8 mouse cellular contexts compared by ENCODE assay signal in the genomic region with DNA sequence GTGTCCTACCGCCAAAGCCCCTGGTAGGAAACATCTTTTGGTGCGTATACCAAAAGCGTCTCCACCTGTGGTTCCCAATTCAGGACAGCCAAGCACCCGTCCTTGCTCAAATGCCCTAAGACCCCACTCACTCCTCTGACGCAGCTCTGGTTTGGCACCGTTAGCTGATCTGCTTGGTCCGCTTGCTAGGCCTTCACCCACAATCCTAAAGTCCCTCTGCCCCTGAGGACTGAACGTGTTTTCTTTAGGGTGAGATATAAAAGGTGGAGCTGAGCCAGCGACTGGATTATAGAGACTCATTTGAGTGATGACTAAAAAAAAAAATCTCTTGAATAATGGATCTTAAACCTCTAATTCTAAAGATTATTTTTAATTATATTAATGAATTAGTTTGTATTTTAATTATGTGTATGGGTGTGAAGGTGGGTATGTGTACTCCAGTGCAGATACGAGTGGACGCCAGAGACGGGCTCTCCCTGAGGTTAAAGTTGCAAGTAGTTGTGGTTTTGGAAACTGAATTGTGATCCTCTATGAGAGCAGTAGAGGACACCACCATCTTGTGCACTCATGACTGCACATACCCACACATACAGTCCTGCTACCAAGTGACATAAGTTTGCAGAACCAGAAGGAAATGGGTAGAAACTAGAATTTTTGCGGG. TPM values are rescaled to one million over a fixed set of nuclear protein-coding genes. Genes with fewer than 3 reads are reported as not detected.
DNase-seq lines count a peak whose midpoint lies in the region; ATAC-seq and TF ChIP-seq lines count a peak whose summit lies in the region.

No protein-coding gene starts in this region.

- no peaks in the 10 kb centered on the region for H3K27me3 ChIP-seq in heart, embryonic 12.5 days (replicated peaks)
- no peaks in the 10 kb centered on the region for H3K27me3 ChIP-seq in E14TG2a.4 (ENCODE audit: insufficient read depth, low read length)
- H3K27me3 ChIP-seq in forebrain, embryonic 11.5 days (ENCODE audit: control insufficient read depth, insufficient read depth, low read length) = no peaks in the 10 kb centered on the region
- H3K27me3 ChIP-seq in liver, embryonic 14.5 days (ENCODE audit: control insufficient read depth, insufficient read depth, low read length) = no peaks in the 10 kb centered on the region

- peak overlapping the region; percentile 77 for H3K9ac ChIP-seq in heart, embryonic 12.5 days
- H3K9ac ChIP-seq in forebrain, embryonic 11.5 days (ENCODE audit: low read length) = peak overlapping the region; percentile 77
- H3K9ac ChIP-seq in liver, embryonic 14.5 days (replicated peaks) = peak overlapping the region; percentile 71

- peak overlapping the region; percentile 6; the same call in 1 of the 2 replicates for H3K27ac ChIP-seq in heart, embryonic 12.5 days (ENCODE audit: poor library complexity, severe bottlenecking)
- peak overlapping the region; percentile 81; the same call in 1 of the 2 replicates for H3K27ac ChIP-seq in forebrain, embryonic 11.5 days (ENCODE audit: low read depth, low read length)
- peak overlapping the region; percentile 51 for H3K27ac ChIP-seq in liver, embryonic 14.5 days

- WGBS in heart, embryonic 12.5 days = 25% methylated on average over 13 of the region's 13 CpGs
- WGBS in forebrain, embryonic 11.5 days = 24% methylated on average over 13 of the region's 13 CpGs
- 16% methylated on average over 13 of the region's 13 CpGs for WGBS in liver, embryonic 14.5 days (ENCODE audit: insufficient replicate concordance)

- peak; percentile 3 for ATAC-seq in heart, embryonic 12.5 days (ENCODE audit: insufficient number of reproducible peaks, low FRiP score)
- peak; percentile 36 for ATAC-seq in forebrain, embryonic 11.5 days (replicated peaks; ENCODE audit: low FRiP score)
- ATAC-seq in liver, embryonic 14.5 days (ENCODE audit: insufficient read depth) = no peak
- no peak for ATAC-seq in cerebellum, adult (ENCODE audit: insufficient number of reproducible peaks, low FRiP score, low TSS enrichment)

- no peak for TF ChIP-seq EP300 in liver, embryonic 14.5 days (IDR thresholded peaks at IDR 0.05; ENCODE audit: low read depth)

- H3K4me2 ChIP-seq in heart, embryonic 12.5 days = peak overlapping the region; percentile 88
- peak overlapping the region; percentile 84 for H3K4me2 ChIP-seq in forebrain, embryonic 11.5 days (ENCODE audit: low read depth, low read length, severe bottlenecking)
- H3K4me2 ChIP-seq in liver, embryonic 14.5 days (ENCODE audit: low read depth) = peak overlapping the region; percentile 85

- H3K4me3 ChIP-seq in heart, embryonic 12.5 days = peak overlapping the region; percentile 69
- H3K4me3 ChIP-seq in E14TG2a.4 (replicated peaks; ENCODE audit: low read length) = peak overlapping the region; percentile 94
- H3K4me3 ChIP-seq in forebrain, embryonic 11.5 days (ENCODE audit: low read depth, low read length) = peak overlapping the region; percentile 79
- peak overlapping the region; percentile 72 to 81 for H3K4me3 ChIP-seq in liver, embryonic 14.5 days (ENCODE audit: insufficient read depth in 1 of 2, low read depth in 2 of 2, low read length in 2 of 2)

- no peaks in the 10 kb centered on the region for H3K9me3 ChIP-seq in heart, embryonic 12.5 days (replicated peaks)
- H3K9me3 ChIP-seq in E14TG2a.4 (ENCODE audit: low read length) = no peaks in the 10 kb centered on the region
- no peaks in the 10 kb centered on the region for H3K9me3 ChIP-seq in forebrain, embryonic 11.5 days (ENCODE audit: control insufficient read depth, low read length)
- H3K9me3 ChIP-seq in liver, embryonic 14.5 days (ENCODE audit: control insufficient read depth, low read length) = no peaks in the 10 kb centered on the region

- H3K4me1 ChIP-seq in heart, embryonic 12.5 days (replicated peaks) = peaks cover 17% of the 10 kb centered on the region
- peaks cover 29% of the 10 kb centered on the region for H3K4me1 ChIP-seq in E14TG2a.4 (replicated peaks; ENCODE audit: low read depth, low read length)
- peaks cover 4% of the 10 kb centered on the region for H3K4me1 ChIP-seq in forebrain, embryonic 11.5 days (replicated peaks; ENCODE audit: control insufficient read depth, insufficient read depth, low read length)
- H3K4me1 ChIP-seq in liver, embryonic 14.5 days (replicated peaks; ENCODE audit: control insufficient read depth in 2 of 2, insufficient read depth in 2 of 2, low read length in 1 of 2) = peaks cover 0 to 11% of the 10 kb centered on the region in 2 experiments

- H3K36me3 ChIP-seq in heart, embryonic 12.5 days = peaks cover 5% of the 10 kb centered on the region; the same call in 1 of the 2 replicates
- H3K36me3 ChIP-seq in E14TG2a.4 (ENCODE audit: insufficient read depth, low read length) = peaks cover 29% of the 10 kb centered on the region
- H3K36me3 ChIP-seq in forebrain, embryonic 11.5 days (ENCODE audit: control insufficient read depth, insufficient read depth, low read length) = no peaks in the 10 kb centered on the region; the same call in 1 of the 2 replicates
- H3K36me3 ChIP-seq in liver, embryonic 14.5 days (replicated peaks; ENCODE audit: control insufficient read depth, insufficient read depth, low read depth) = no peaks in the 10 kb centered on the region

- no peak for TF ChIP-seq CTCF in E14TG2a.4 (conservative IDR thresholded peaks at IDR 0.05; ENCODE audit: low read length)
- no peak for TF ChIP-seq CTCF in liver, embryonic 14.5 days (IDR thresholded peaks at IDR 0.05; ENCODE audit: low read depth)

- no peak for DNase-seq in heart, postnatal 4 days
- no peak for DNase-seq in forebrain, embryonic 11.5 days (ENCODE audit: low spot score)
- peak in 1 of 3 experiments; percentile 9 for DNase-seq in liver, embryonic 14.5 days (ENCODE audit: low read depth in 3 of 3, low spot score in 3 of 3)
- DNase-seq in right cerebral cortex, postnatal 36 days (ENCODE audit: low spot score in 2 of 2) = no peak
- no peak for DNase-seq in testis, postnatal 10 days (ENCODE audit: low spot score)

RNA-seq across cellular contexts. Expression of a gene that starts 0.9 kb away (rescaled TPM):
- polyA plus RNA-seq in heart, embryonic 12.5 days (2016; fragmentation: Nextera tagmentation; extraction: Ambion mirVana) = 34.4 and 34.8 TPM in 2 replicates
- 10 to 100 TPM; 22.4 to 24.3 TPM for total RNA-seq in heart, postnatal 4 days (2021)
- 50.4 and 52.4 TPM in 2 replicates for polyA plus RNA-seq in forebrain, embryonic 11.5 days (2014; fragmentation: Nextera tagmentation; extraction: Ambion mirVana)
- 12.8 and 16.2 TPM in 2 replicates for polyA plus RNA-seq in liver, embryonic 14.5 days (2012; rRNA removed)
- 9.9 and 10.2 TPM in 2 replicates for polyA plus RNA-seq in liver, embryonic 14.5 days (2014; fragmentation: Nextera tagmentation; extraction: Ambion mirVana)

RNA-seq across cellular contexts. Expression of a gene that starts 26.3 kb away (rescaled TPM):
- 92.3 and 97.3 TPM in 2 replicates for polyA plus RNA-seq in heart, embryonic 12.5 days (2016; fragmentation: Nextera tagmentation; extraction: Ambion mirVana)
- total RNA-seq in heart, postnatal 4 days (2021) = 10 to 100 TPM; 50.7 to 51.3 TPM
- 120 and 137 TPM in 2 replicates for polyA plus RNA-seq in forebrain, embryonic 11.5 days (2014; fragmentation: Nextera tagmentation; extraction: Ambion mirVana)
- polyA plus RNA-seq in liver, embryonic 14.5 days (2012; rRNA removed) = 28.8 and 33.0 TPM in 2 replicates
- 51.8 and 52.1 TPM in 2 replicates for polyA plus RNA-seq in liver, embryonic 14.5 days (2014; fragmentation: Nextera tagmentation; extraction: Ambion mirVana)

RNA-seq across cellular contexts. Expression of a gene that starts 32.8 kb away (rescaled TPM):
- polyA plus RNA-seq in heart, embryonic 12.5 days (2016; fragmentation: Nextera tagmentation; extraction: Ambion mirVana) = not detected in 2 replicates
- not detected for total RNA-seq in heart, postnatal 4 days (2021)
- not detected in 2 replicates for polyA plus RNA-seq in forebrain, embryonic 11.5 days (2014; fragmentation: Nextera tagmentation; extraction: Ambion mirVana)
- polyA plus RNA-seq in liver, embryonic 14.5 days (2012; rRNA removed) = 0.02 TPM in 1 of 2 replicates, not detected in the other
- not detected in 2 replicates for polyA plus RNA-seq in liver, embryonic 14.5 days (2014; fragmentation: Nextera tagmentation; extraction: Ambion mirVana)

RNA-seq across cellular contexts. Expression of a gene that starts 42.2 kb away (rescaled TPM):
- polyA plus RNA-seq in heart, embryonic 12.5 days (2016; fragmentation: Nextera tagmentation; extraction: Ambion mirVana) = 2.0 and 3.7 TPM in 2 replicates
- not detected for total RNA-seq in heart, postnatal 4 days (2021)
- polyA plus RNA-seq in forebrain, embryonic 11.5 days (2014; fragmentation: Nextera tagmentation; extraction: Ambion mirVana) = 2.0 TPM in 1 of 2 replicates, not detected in the other
- polyA plus RNA-seq in liver, embryonic 14.5 days (2012; rRNA removed) = 9.1 and 9.7 TPM in 2 replicates
- 4.5 and 7.8 TPM in 2 replicates for polyA plus RNA-seq in liver, embryonic 14.5 days (2014; fragmentation: Nextera tagmentation; extraction: Ambion mirVana)

RNA-seq across cellular contexts. Expression of a gene that starts 48.5 kb away (rescaled TPM):
- polyA plus RNA-seq in heart, embryonic 12.5 days (2016; fragmentation: Nextera tagmentation; extraction: Ambion mirVana) = 44.1 and 48.3 TPM in 2 replicates
- total RNA-seq in heart, postnatal 4 days (2021) = 10 to 100 TPM; 25.2 to 27.6 TPM
- polyA plus RNA-seq in forebrain, embryonic 11.5 days (2014; fragmentation: Nextera tagmentation; extraction: Ambion mirVana) = 74.1 and 81.6 TPM in 2 replicates
- 35.8 and 45.7 TPM in 2 replicates for polyA plus RNA-seq in liver, embryonic 14.5 days (2012; rRNA removed)
- 39.3 and 42.0 TPM in 2 replicates for polyA plus RNA-seq in liver, embryonic 14.5 days (2014; fragmentation: Nextera tagmentation; extraction: Ambion mirVana)

Comparison
In these comparisons a context has a peak if more than half of its experiments do, and no peak if none do; other contexts are left out.
1. ATAC-seq: peak in heart, embryonic 12.5 days (single experiment) and forebrain, embryonic 11.5 days (single experiment); none in liver, embryonic 14.5 days (single experiment) and cerebellum, adult (single experiment).
2. H3K27ac ChIP-seq: peak in every context shown above with its lines; median percentile 81 in forebrain, embryonic 11.5 days; 51 in liver, embryonic 14.5 days; 6 in heart, embryonic 12.5 days.
3. Peak in every context shown above with its lines, with median percentiles within 50 percentile points of each other: H3K4me2 ChIP-seq, H3K4me3 ChIP-seq and H3K9ac ChIP-seq.